Mouse (Mus musculus): ENCODE results near the gene Supt4a.
A peak's percentile ranks its signal among the peaks of the same experiment; 100 is the strongest.

The Supt4a gene

DNA sequence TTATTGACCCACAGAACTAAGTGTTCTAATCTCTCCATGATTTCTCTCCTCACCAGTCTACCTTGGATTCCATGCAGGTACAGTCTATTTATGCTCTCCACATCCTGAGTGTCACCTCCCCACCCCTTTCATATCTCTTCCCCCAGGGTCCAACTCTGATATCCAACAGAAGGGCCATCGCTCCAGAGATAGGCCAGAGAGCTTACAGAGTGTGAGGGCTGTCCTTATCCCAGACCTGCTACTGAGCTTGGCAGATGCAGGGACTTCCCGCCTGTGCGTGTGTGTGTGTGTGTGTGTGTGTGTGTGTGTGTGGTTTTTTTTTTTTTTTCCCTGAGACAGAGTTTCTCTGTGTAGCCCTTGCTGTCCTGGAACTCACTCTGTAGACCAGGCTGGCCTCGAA is 31.4 kb downstream of the Supt4a start:
- no peak for ATAC-seq (ENCODE audit: low TSS enrichment)

DNA sequence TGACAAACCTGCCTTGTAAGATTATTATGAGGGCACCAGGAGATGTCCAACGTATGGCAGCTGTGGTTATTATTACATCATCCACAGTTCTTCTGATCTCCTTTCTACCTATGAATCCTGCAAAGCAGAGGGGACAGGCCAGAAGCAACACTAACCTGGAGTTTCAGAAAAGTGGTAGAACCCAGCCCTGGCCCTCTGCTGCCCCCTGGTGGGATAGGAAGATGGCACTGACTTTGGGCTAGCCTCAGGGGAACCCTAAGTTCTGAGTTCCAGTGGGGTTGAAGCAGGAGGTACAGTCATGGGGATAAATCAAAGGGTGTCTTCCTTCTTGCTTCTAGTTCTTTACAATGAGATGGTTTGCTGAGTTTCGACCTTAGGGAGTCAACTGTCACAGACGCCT is 33.6 kb downstream of the Supt4a start:
- peak; percentile 45 for ATAC-seq (ENCODE audit: low TSS enrichment)

DNA sequence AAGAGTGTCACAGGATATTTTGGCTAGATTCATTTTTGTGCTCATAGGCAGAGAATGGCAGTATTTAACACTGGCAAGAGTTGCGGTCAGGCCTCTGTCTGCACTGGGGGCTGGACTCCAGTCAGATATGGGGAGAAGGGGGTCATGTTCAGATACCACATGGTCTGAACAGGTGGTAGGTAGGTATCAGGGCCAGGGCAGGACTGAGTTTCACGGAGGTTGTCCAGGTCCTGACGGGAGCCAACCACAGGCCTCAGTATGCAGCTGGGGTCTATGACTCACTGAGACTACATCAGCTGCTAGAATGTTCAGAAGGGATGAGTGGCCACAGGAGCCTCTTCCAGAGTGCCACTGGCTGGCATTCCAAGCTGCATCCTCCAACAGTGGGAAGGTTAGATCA is 35.0 kb downstream of the Supt4a start:
- ATAC-seq (ENCODE audit: low TSS enrichment) = peak; percentile 38; the same call in 1 of the 2 replicates

DNA sequence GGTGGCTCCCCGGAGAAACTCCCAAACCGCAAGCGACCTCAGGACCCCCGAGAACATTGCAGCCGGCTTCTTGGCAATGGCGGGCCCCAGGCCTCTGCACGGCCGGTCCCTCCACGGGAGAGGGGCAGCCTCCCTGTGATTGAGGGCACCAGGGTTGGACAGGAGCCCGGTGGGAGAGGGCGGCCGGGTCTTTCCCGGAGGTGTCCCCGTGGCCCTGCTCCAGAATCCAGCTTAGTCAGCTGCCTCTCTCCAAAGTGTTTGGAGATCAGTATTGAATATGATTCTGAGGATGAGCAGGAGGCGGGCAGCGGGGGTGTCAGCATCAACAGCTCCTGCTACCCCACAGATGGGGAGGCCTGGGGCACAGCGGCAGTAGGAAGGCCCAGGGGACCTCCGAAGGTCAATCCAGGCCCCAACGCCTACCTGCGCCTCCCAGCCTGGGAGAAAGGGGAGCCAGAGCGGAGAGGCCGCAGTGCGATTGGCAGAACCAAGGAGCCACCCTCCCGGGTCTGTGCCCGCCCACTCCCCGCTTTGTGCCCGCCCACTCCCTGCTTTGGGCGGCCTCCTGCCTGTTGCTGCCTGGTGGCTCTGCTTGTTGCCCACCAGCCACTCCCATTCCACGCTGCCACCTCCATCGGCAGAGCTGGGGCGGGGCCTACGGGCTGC is 40.9 kb downstream of the Supt4a start:
- peak; percentile 38; the same call in 1 of the 2 replicates for ATAC-seq (ENCODE audit: low TSS enrichment)

DNA sequence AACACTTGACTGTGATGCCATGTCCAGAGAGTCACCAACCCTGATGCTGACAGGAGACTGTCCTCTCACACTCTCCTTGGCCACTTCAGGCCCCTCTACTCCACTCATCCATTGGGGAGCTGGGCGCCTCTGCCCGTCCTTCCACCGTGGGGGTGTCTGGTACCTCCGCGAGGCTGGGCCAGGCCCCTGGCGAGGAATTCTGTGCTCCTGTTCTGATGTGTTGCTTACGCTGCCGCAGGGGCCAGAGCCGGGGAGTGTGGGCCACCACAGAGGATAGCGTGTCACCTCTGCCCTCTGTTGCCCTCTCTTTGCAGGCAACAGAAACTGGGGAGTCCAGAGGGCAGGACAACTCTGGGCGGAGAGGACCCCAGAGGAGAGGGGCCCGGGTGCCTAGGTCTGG is 41.6 kb downstream of the Supt4a start:
- ATAC-seq (ENCODE audit: low TSS enrichment) = no peak

DNA sequence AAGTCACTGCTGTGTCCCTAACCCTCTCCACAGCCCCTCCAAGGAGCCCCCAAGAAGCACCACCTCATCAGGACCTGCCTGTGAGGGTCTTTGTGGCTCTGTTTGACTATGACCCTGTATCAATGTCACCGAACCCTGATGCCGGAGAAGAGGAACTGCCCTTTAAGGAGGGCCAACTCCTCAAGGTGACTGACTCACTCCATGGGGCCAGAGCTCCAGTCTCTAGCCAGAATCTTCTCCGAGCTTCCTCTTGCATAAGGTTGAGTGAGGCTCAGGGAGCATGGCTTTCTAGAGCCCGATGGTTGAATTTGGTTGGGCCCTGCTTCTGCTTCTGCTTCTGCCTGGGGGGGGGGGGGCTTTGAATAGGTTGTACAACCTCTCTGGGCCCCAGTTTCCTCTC is 42.0 kb downstream of the Supt4a start:
- ATAC-seq (ENCODE audit: low TSS enrichment) = no peak

DNA sequence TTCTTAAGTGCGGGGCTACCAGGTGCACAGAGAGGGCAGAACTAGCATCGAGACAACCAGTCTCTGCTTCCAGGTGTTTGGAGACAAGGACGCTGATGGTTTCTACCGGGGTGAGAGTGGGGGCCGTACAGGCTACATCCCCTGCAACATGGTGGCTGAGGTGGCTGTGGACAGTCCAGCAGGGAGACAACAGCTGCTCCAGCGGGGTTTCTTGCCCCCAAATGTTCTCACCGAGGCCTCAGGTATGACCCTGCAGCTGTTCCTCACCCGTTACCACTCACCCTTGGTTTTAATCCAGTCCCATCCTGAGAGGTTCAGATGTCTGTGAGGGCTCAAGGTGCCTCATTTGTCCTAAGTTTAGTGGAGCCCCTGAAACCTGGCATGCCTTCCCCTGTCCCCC is 42.8 kb downstream of the Supt4a start:
- ATAC-seq (ENCODE audit: low TSS enrichment) = no peak

DNA sequence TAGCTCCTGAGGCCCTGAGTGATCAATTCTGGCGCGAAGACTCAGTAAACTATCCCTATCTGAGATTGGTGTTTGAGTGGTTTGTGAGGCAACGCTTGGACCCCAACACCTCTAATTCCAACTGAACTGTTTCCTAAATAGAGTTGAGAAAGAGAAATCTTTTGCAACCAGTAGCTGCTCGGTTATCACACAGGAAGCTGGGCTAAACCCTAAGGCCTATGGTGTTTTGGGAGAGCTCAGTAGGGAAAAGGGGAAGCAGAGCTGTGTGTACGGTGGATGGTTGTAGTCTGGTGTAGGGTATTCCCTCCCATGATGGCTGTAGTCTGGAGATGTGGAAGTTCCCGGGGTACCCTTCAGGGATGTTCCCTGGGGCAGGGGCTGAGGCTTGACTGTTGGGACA is 52.7 kb downstream of the Supt4a start:
- no peak for ATAC-seq (ENCODE audit: low TSS enrichment)
